Mouse (Mus musculus): ENCODE measurements at regions not wholly inside any gene's neighbourhood (a gene's known extent, or its start where the extent isn't known, plus 50 kb on each side); places are given as distances from the start of the nearest gene placed in this dataset.
A peak's percentile ranks its signal among the peaks of the same experiment; 100 is the strongest.

GRCm38 (mm10) chr14:76685830-76686761 lies 129.4 kb upstream of the Serp2 start:
- DNase-seq (ENCODE audit: low spot score in 2 of 2) = no peak

DNA sequence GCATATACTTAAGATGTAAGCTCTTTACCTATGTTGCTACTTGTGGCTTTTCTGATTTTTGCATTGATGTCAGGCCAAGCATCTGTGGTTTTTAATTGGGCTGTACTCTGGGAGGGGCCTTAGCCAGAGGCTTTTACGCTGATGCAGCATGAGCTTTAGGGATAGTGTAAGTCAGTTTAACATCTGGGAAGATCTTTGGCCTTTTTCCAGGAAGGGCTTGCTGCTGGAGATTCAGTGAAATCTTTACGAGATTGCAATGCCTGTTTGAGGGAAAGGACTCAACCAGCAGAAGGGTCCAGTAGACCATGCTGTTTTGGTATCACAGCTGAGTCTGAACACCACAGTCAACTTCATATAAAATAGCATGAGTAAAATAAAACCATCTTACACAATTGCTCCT lies 127.6 kb upstream of the Serp2 start:
- no peak for DNase-seq (ENCODE audit: low spot score in 2 of 2)

- DNase-seq (ENCODE audit: low spot score in 2 of 2) = no peak
Measured at GRCm38 (mm10) chr14:76681581-76682377, 125.1 kb upstream of the Serp2 start.

- DNase-seq (ENCODE audit: low spot score in 2 of 2) = no peak
Measured at GRCm38 (mm10) chr14:76678512-76679134, 121.9 kb upstream of the Serp2 start.

GRCm38 (mm10) chr14:76674949-76675348 lies 118.3 kb upstream of the Serp2 start:
- DNase-seq (ENCODE audit: low spot score in 2 of 2) = no peak

- no peak for DNase-seq (ENCODE audit: low spot score in 2 of 2)
Measured at GRCm38 (mm10) chr14:76673671-76674331, 117.1 kb upstream of the Serp2 start.

- no peak for DNase-seq (ENCODE audit: low spot score in 2 of 2)
Measured at GRCm38 (mm10) chr14:76672899-76673298, 116.2 kb upstream of the Serp2 start.

DNA sequence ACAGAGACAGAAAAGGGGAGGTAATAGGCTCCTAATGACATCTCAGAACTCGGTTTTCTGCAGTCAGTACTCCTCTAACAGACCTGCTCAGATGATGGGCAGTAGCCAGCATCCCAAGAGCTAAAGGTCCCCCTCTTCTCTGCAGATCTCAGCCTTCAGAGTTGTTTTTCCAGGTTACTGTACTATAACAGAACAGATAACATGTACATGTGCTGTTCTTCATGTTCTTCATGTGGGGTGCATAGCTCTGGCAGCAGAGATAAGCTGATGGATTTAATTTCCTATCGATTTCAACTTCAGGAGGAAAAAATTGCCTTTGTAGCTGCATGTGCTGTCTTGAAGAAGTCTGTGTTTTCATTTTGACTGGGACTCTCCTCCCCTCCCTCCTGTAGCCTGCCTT lies 115.8 kb upstream of the Serp2 start:
- no peak for DNase-seq (ENCODE audit: low spot score in 2 of 2)

GRCm38 (mm10) chr14:76671023-76671422 lies 114.3 kb upstream of the Serp2 start:
- no peak for DNase-seq (ENCODE audit: low spot score in 2 of 2)

- no peak for DNase-seq (ENCODE audit: low spot score in 2 of 2)
Measured at GRCm38 (mm10) chr14:76665754-76666371, 109.2 kb upstream of the Serp2 start.

- no peak for DNase-seq (ENCODE audit: low spot score in 2 of 2)
Measured at GRCm38 (mm10) chr14:76664586-76665508, 108.2 kb upstream of the Serp2 start.

- no peak for DNase-seq (ENCODE audit: low spot score in 2 of 2)
Measured at GRCm38 (mm10) chr14:76663816-76664215, 107.1 kb upstream of the Serp2 start.

DNA sequence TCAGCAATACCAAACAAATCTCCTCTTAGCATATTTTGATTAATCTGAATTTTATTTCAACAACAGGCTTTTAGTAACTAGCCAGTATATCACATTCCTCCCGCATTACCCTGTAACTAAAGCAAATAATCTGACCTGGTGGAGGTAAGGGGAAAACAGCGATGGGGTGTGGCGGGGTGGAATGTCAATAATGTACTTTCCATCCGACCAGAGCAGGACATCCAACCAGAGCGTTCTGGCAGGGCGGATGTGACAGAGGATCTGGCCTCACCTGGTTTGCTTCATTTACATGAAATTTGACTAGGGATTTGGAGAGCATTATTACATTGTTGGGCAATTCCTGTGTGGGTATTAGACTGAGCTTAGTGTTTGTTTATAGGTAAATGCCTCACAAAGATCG lies 106.2 kb upstream of the Serp2 start:
- no peak for DNase-seq (ENCODE audit: low spot score in 2 of 2)

GRCm38 (mm10) chr14:76660906-76661305 lies 104.2 kb upstream of the Serp2 start:
- DNase-seq (ENCODE audit: low spot score in 2 of 2) = no peak

- no peak for DNase-seq (ENCODE audit: low spot score in 2 of 2)
Measured at GRCm38 (mm10) chr14:76658952-76659502, 102.3 kb upstream of the Serp2 start.

DNA sequence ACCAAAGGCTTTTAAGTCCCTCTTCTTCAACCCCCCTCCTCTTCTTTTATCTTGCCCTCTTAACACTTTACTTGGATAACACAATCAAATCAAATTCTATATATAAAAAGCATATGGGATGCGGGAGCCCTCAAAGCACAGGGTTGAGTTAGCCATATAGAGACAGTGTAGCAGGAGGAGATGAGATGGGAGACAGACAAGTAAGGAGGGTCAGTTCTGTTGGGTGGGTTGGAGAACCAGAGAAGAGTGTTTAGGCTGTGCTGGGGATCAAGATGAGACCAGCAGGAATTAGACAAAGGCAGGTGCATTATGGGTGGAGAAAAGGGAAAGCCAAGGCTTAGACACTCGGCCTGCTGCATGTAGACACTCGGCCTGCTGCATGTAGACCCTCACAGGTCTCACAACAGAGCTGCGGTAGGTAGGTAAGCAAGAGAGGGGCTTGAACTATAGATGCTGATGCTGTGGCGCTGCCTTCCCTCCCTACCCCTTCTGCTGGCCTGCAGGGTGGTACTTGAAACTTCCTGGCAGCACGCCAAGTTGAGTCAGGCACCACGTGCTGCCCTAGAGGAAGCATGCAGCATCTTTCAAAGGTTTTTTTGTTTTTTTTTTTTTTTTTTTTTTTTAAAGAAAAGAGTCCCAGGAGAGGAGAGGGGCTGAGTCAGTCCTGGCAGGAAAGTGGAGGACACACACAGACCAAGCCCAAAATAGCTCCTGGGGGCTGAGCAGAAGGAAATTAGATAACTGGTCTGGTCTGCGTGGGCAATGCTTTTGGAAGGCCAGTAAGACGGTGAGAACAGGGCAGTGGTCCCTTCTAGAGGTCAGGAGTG lies 101.3 kb upstream of the Serp2 start:
- peak in 1 of 2 experiments; percentile 38 for DNase-seq (ENCODE audit: low spot score in 2 of 2)

DNA sequence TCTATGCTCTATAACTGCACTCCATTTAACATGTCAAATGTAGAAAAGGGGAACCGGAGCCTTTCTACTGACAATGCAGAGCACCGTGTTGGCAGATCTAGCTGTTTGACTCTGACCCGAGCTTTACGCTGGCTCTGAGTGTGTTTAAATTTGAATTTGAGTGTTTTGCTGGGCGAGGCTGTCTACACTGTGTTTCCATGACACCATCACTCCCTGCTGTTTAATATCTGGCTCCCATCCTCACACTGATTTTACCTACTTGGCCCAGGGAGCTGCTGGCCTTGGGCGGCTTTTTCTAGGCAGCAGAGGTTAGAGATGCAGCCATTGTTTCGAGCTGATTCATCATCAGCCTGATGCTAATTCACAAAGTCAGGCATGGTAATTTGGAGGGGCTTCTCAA lies 100.7 kb upstream of the Serp2 start:
- DNase-seq (ENCODE audit: low spot score in 2 of 2) = no peak

- DNase-seq (ENCODE audit: low spot score in 2 of 2) = no peak
Measured at GRCm38 (mm10) chr14:76652356-76653126, 95.9 kb upstream of the Serp2 start.
